20 mouse cellular contexts compared by ENCODE assay signal in genomic region chr10:25533513-25534246, GRCm38 (mm10). TPM values are rescaled to one million over a fixed set of nuclear protein-coding genes. Genes with fewer than 3 reads are reported as not detected.
DNase-seq lines count a peak whose midpoint lies in the region; ATAC-seq and TF ChIP-seq lines count a peak whose summit lies in the region.
"Had no signal": no experiment of that assay in that cellular context is flagged by ENCODE, and none has a peak within 500 bp of the region (broad histone marks: within the 10 kb centered on the region; RNA-seq: fewer than 3 reads in every experiment).

No protein-coding gene starts in this region.

- peaks cover 4% of the 10 kb centered on the region; the same call in 1 of the 2 replicates for H3K4me1 ChIP-seq in intestine, postnatal 0 days (replicated peaks; ENCODE audit: control insufficient read depth, insufficient read depth, low read length)
- H3K4me1 ChIP-seq in intestine, embryonic 15.5 days (replicated peaks): 0 out of 2 replicates have a peak, but pooled peaks cover 3% of the 10 kb centered on the region
- peaks cover 5% of the 10 kb centered on the region; the same call in 1 of the 2 replicates for H3K4me1 ChIP-seq in lung, embryonic 16.5 days (replicated peaks; ENCODE audit: control insufficient read depth, insufficient read depth, low read length)
- no peaks in the 10 kb centered on the region for H3K4me1 ChIP-seq in embryonic facial prominence, embryonic 15.5 days
- no peaks in the 10 kb centered on the region for H3K4me1 ChIP-seq in midbrain, embryonic 11.5 days (ENCODE audit: control insufficient read depth, insufficient read depth, low read length)
- H3K4me1 ChIP-seq: megakaryocyte, embryonic 14.5 days had no signal

- H3K9ac ChIP-seq in intestine, postnatal 0 days (ENCODE audit: low read depth, low read length): no peak overlapping the region
- no peak overlapping the region for H3K9ac ChIP-seq in intestine, embryonic 15.5 days
- H3K9ac ChIP-seq in lung, embryonic 16.5 days (ENCODE audit: low read length): no peak overlapping the region
- H3K9ac ChIP-seq in embryonic facial prominence, embryonic 15.5 days: no peak overlapping the region
- H3K9ac ChIP-seq in midbrain, embryonic 11.5 days (ENCODE audit: low read length): no peak overlapping the region
- H3K9ac ChIP-seq: forebrain, postnatal 0 days; neural tube, embryonic 13.5 days had no signal

- no peak overlapping the region for H3K27ac ChIP-seq in intestine, postnatal 0 days (ENCODE audit: low read depth, low read length)
- no peak overlapping the region for H3K27ac ChIP-seq in intestine, embryonic 15.5 days
- no peak overlapping the region for H3K27ac ChIP-seq in lung, embryonic 16.5 days (ENCODE audit: low read length)
- H3K27ac ChIP-seq in embryonic facial prominence, embryonic 15.5 days (replicated peaks): peak overlapping the region; percentile 48; the same call in 1 of the 2 replicates
- H3K27ac ChIP-seq in midbrain, embryonic 11.5 days (ENCODE audit: low read depth, low read length): no peak overlapping the region
- H3K27ac ChIP-seq: gastrocnemius, adult 2 months; neural tube, embryonic 13.5 days had no signal

- 53% methylated on average over 9 of the region's 9 CpGs for WGBS in intestine, postnatal 0 days
- WGBS in intestine, embryonic 15.5 days: 57% methylated on average over 9 of the region's 9 CpGs
- WGBS in lung, embryonic 16.5 days: 39% methylated on average over 9 of the region's 9 CpGs
- WGBS in embryonic facial prominence, embryonic 15.5 days: 61% methylated on average over 9 of the region's 9 CpGs
- 89% methylated on average over 9 of the region's 9 CpGs for WGBS in midbrain, embryonic 11.5 days

- no peaks in the 10 kb centered on the region for H3K36me3 ChIP-seq in intestine, postnatal 0 days (ENCODE audit: control insufficient read depth, insufficient read depth)
- no peaks in the 10 kb centered on the region for H3K36me3 ChIP-seq in intestine, embryonic 15.5 days
- H3K36me3 ChIP-seq in lung, embryonic 16.5 days (ENCODE audit: control insufficient read depth, insufficient read depth, low read length): no peaks in the 10 kb centered on the region
- no peaks in the 10 kb centered on the region for H3K36me3 ChIP-seq in embryonic facial prominence, embryonic 15.5 days
- no peaks in the 10 kb centered on the region for H3K36me3 ChIP-seq in midbrain, embryonic 11.5 days (ENCODE audit: control insufficient read depth, insufficient read depth, low read length)
- H3K36me3 ChIP-seq: neural tube, embryonic 13.5 days had no signal

- TF ChIP-seq CTCF in intestine, postnatal 0 days (IDR thresholded peaks at IDR 0.05; ENCODE audit: low read depth): no peak

- H3K27me3 ChIP-seq in intestine, postnatal 0 days (replicated peaks; ENCODE audit: control insufficient read depth, insufficient read depth, low read length): no peaks in the 10 kb centered on the region
- H3K27me3 ChIP-seq in intestine, embryonic 15.5 days (replicated peaks): no peaks in the 10 kb centered on the region
- no peaks in the 10 kb centered on the region for H3K27me3 ChIP-seq in lung, embryonic 16.5 days (ENCODE audit: control insufficient read depth, insufficient read depth, low read depth, low read length)
- no peaks in the 10 kb centered on the region for H3K27me3 ChIP-seq in embryonic facial prominence, embryonic 15.5 days
- H3K27me3 ChIP-seq in midbrain, embryonic 11.5 days (ENCODE audit: control insufficient read depth, insufficient read depth, low read length): no peaks in the 10 kb centered on the region
- H3K27me3 ChIP-seq: neural tube, embryonic 13.5 days had no signal

- DNase-seq in lung, postnatal 4 days: no peak
- peak; percentile 39 for DNase-seq in mesoderm, embryonic 11.5 days (ENCODE audit: low read depth, low spot score)
- no peak for DNase-seq in midbrain, embryonic 11.5 days (ENCODE audit: low spot score, missing footprints)
- DNase-seq: adrenal gland, postnatal 10 days; cerebellum, adult 18-20 months; forebrain, postnatal 0 days; gastrocnemius, adult 2 months; heart, postnatal 10 days; layer of hippocampus, postnatal 36 days had no signal

- H3K4me3 ChIP-seq in intestine, postnatal 0 days (ENCODE audit: low read depth, low read length): no peak overlapping the region
- no peak overlapping the region for H3K4me3 ChIP-seq in intestine, embryonic 15.5 days (replicated peaks)
- no peak overlapping the region for H3K4me3 ChIP-seq in lung, embryonic 16.5 days (ENCODE audit: low read length)
- no peak overlapping the region for H3K4me3 ChIP-seq in embryonic facial prominence, embryonic 15.5 days (replicated peaks)
- no peak overlapping the region for H3K4me3 ChIP-seq in midbrain, embryonic 11.5 days (ENCODE audit: low read depth, low read length)
- H3K4me3 ChIP-seq: erythroblast, embryonic 14.5 days; gastrocnemius, adult 2 months; megakaryocyte, embryonic 14.5 days; neural tube, embryonic 13.5 days had no signal

- peak overlapping the region; percentile 54; the same call in 1 of the 2 replicates for H3K4me2 ChIP-seq in intestine, postnatal 0 days (replicated peaks; ENCODE audit: low read depth)
- H3K4me2 ChIP-seq in intestine, embryonic 15.5 days (replicated peaks): no peak overlapping the region
- H3K4me2 ChIP-seq in lung, embryonic 16.5 days (ENCODE audit: low read depth, low read length): no peak overlapping the region
- H3K4me2 ChIP-seq in embryonic facial prominence, embryonic 15.5 days (replicated peaks): no peak overlapping the region
- H3K4me2 ChIP-seq in midbrain, embryonic 11.5 days: no peak overlapping the region
- H3K4me2 ChIP-seq: neural tube, embryonic 13.5 days had no signal

- no peaks in the 10 kb centered on the region for H3K9me3 ChIP-seq in intestine, postnatal 0 days (ENCODE audit: control insufficient read depth)
- no peaks in the 10 kb centered on the region for H3K9me3 ChIP-seq in intestine, embryonic 15.5 days
- no peaks in the 10 kb centered on the region for H3K9me3 ChIP-seq in lung, embryonic 16.5 days (ENCODE audit: control insufficient read depth, low read length)
- no peaks in the 10 kb centered on the region for H3K9me3 ChIP-seq in embryonic facial prominence, embryonic 15.5 days (replicated peaks)
- H3K9me3 ChIP-seq in midbrain, embryonic 11.5 days (ENCODE audit: control insufficient read depth, low read length): no peaks in the 10 kb centered on the region
- H3K9me3 ChIP-seq: megakaryocyte, embryonic 14.5 days; neural tube, embryonic 13.5 days had no signal

- no peak for ATAC-seq in intestine, postnatal 0 days
- ATAC-seq in intestine, embryonic 15.5 days: no peak
- ATAC-seq in lung, embryonic 16.5 days (ENCODE audit: low read depth): 0 out of 2 replicates have a peak, but pooled peaks have one; percentile 43
- ATAC-seq in embryonic facial prominence, embryonic 15.5 days (ENCODE audit: insufficient number of reproducible peaks, low FRiP score, low TSS enrichment, low read depth): peak; percentile 56; the same call in 1 of the 2 replicates
- ATAC-seq in midbrain, embryonic 11.5 days (ENCODE audit: low FRiP score): no peak
- ATAC-seq: forebrain, postnatal 0 days; hindbrain, embryonic 16.5 days had no signal

RNA-seq across cellular contexts. Expression of gene Smlr1, which starts 2.4 kb away (rescaled TPM):
- 166 and 172 TPM in 2 replicates for polyA plus RNA-seq in intestine, postnatal 0 days (2015; fragmentation: Nextera tagmentation; extraction: Ambion mirVana)
- polyA plus RNA-seq in intestine, embryonic 15.5 days (2015; fragmentation: Nextera tagmentation; extraction: Ambion mirVana): 9.3 and 12.8 TPM in 2 replicates
- 0.75 TPM in 1 of 2 replicates, not detected in the other for polyA plus RNA-seq in lung, embryonic 16.5 days (2015; fragmentation: Nextera tagmentation; extraction: Ambion mirVana)
- 0.20 TPM in 1 of 2 replicates, not detected in the other for polyA plus RNA-seq in embryonic facial prominence, embryonic 15.5 days (2015; fragmentation: Nextera tagmentation; extraction: Ambion mirVana)
- not detected in 2 replicates for polyA plus RNA-seq in midbrain, embryonic 11.5 days (2014; fragmentation: Nextera tagmentation; extraction: Ambion mirVana)
- polyA plus RNA-seq: cortical plate, adult 2 months; erythroblast, embryonic 14.5 days; forebrain, postnatal 0 days; hindbrain, embryonic 16.5 days; limb, embryonic 11.5 days; neural tube, embryonic 13.5 days; thymus, postnatal 0 days had no signal

Comparison
In these comparisons a context has a peak if more than half of its experiments do, and no peak if none do; other contexts are left out.
1. RNA of gene Smlr1, which starts 2.4 kb away (polyA plus RNA-seq): 166 to 172 TPM in intestine, postnatal 0 days; 9.3 to 12.8 TPM in intestine, embryonic 15.5 days, 0.75 TPM in lung, embryonic 16.5 days, 0.20 TPM in embryonic facial prominence, embryonic 15.5 days and not detected in midbrain, embryonic 11.5 days; every median in the first group is over 10 times any median in the second.
2. ATAC-seq: peak in lung, embryonic 16.5 days (single experiment) and embryonic facial prominence, embryonic 15.5 days (single experiment); none in intestine, postnatal 0 days (single experiment), intestine, embryonic 15.5 days (single experiment) and midbrain, embryonic 11.5 days (single experiment).